Mouse (Mus musculus) stomach, embryonic 16.5 days (tissue): Measurements from ENCODE around the gene Fto. TPM values are rescaled to one million over a fixed set of nuclear protein-coding genes. Genes with fewer than 3 reads are reported as not detected.

Experiments used
- ATAC-seq: fragments of 200-750 bp; cut with Nextera tagmentation; 2 replicates; pipeline ENCODE4 v1.8.0; 2017; ENCODE audit warnings: moderate number of reproducible peaks, moderate TSS enrichment; ENCODE audit not compliant: insufficient read depth, low FRiP score
- H3K27ac ChIP-seq: fragments of 300-500 bp; sonication (generic); 2 replicates; pipeline ENCODE4 v1.5.1; 2014; ENCODE audit warnings: low read length
- H3K27me3 ChIP-seq: fragments of 300-500 bp; sonication (generic); 2 replicates; pipeline ENCODE4 v1.6.1; 2014; ENCODE audit warnings: low read length, control low read depth, mixed read lengths; ENCODE audit not compliant: control insufficient read depth, insufficient read depth
- H3K36me3 ChIP-seq: fragments of 300-500 bp; sonication (generic); 2 replicates; pipeline ENCODE4 v1.6.1; 2014; ENCODE audit warnings: low read length; ENCODE audit not compliant: control insufficient read depth, insufficient read depth
- H3K4me1 ChIP-seq: fragments of 300-500 bp; sonication (generic); 2 replicates; pipeline ENCODE4 v1.6.1; 2014; ENCODE audit warnings: low read length, control low read depth, mixed read lengths; ENCODE audit not compliant: control insufficient read depth, insufficient read depth
- H3K4me2 ChIP-seq: fragments of 300-500 bp; sonication (generic); 2 replicates; pipeline ENCODE4 v1.6.1; 2014; ENCODE audit warnings: low read depth, low read length, mixed read lengths
- H3K4me3 ChIP-seq: fragments of 300-500 bp; sonication (generic); replicated peaks from 2 replicates; pipeline ENCODE4 v1.5.1; 2014; ENCODE audit warnings: mild to moderate bottlenecking, low read length
- H3K9ac ChIP-seq: fragments of 300-500 bp; sonication (generic); 2 replicates; pipeline ENCODE4 v1.6.1; 2014; ENCODE audit warnings: low read length
- H3K9me3 ChIP-seq: fragments of 300-500 bp; sonication (generic); replicated peaks from 2 replicates; pipeline ENCODE4 v1.6.1; 2016; ENCODE audit warnings: low read length, control low read depth; ENCODE audit not compliant: control insufficient read depth
- WGBS: fragments of 180-500 bp; shearing (Covaris S2); extraction: QIAGEN DNeasy Blood & Tissue Kit; methylation state at CpG from one replicate; pipeline ENCODE4 v1.1.7; 2014; 5-methylcytosine and 5-hydroxymethylcytosine counted together
- polyA plus RNA-seq: library from polyadenylated mRNA; unstranded; fragments of >200 nt; fragmentation: Nextera tagmentation; extraction: Ambion mirVana; gene quantifications from 2 replicates; pipeline ENCODE4 v1.2.1, GENCODE M21; 2015

Gene Fto
- polyA plus RNA-seq, 1 experiment from 2014 or later = 73.4 TPM

DNA sequence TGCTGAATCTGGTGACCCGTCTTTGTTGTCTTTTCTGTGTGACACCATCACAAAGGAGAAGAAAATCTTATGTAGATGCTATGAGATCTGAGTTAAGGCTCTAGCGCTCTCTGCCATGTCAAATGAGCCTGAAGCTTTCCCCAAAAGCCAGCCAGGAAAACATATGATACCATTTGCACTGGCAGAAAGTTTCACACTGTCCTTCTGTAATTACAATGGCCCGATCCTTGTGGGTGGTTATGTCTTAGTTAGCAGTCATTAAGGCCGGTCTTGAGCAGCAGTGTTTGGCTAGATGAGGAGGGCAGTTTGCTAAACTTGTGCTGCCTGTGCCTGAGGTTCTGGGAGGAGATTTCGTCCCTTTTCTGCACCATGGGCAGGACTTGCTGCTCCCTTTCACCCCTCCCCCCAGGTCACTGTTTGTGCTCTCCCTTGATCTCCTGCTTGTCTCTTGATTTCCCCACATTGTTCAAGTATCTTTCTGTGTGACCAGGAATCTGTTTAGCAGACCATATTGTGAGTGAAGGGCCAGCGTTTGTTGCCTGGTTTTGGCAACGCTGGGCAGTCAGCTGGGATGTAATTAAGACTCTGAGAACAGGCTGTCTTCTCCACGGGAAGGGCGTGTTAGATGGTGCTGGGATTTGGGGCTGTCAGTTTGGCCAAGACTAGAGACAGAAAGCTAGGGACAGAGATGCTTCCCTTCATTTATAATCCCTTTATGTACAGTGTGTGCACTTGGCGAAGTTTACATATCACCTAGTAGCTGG lies 238.6 kb downstream of the Fto start:
- H3K27ac ChIP-seq = no peak overlapping the region
- no peaks in the 10 kb centered on the region for H3K36me3 ChIP-seq
- H3K9ac ChIP-seq = no peak overlapping the region
- no peak overlapping the region for H3K4me2 ChIP-seq
- ATAC-seq = no peak
- H3K4me1 ChIP-seq = peaks cover 6% of the 10 kb centered on the region; the same call in 1 of the 2 replicates
- H3K4me3 ChIP-seq = no peak overlapping the region
- WGBS = 54% methylated on average over 10 of the region's 10 CpGs
- no peaks in the 10 kb centered on the region for H3K9me3 ChIP-seq
- H3K27me3 ChIP-seq = no peaks in the 10 kb centered on the region

DNA sequence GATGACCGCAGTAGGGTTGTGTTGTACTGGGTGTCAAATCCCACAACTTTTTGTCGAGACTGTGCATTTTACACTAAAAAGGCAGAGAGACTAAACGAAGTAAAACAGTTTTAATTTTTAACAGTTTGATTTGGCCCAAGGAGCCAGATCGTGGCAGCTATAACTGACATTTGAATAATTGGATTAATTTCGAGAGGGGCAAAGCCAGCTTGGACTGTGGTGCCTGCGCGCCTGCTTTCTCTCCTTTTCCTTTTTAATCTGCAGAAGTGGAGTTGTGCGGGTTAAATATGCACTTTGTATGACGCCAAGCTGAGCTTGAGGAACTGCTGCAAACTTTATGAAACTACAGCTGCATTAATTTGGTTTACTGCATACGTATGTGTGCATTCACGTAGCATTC lies 239.3 kb downstream of the Fto start:
- Histone ChIP-seq H3K4me1 (peaks cover 6% of the 10 kb centered on the region; the same call in 1 of the 2 replicates), H3K36me3 (no peaks in the 10 kb centered on the region), H3K27me3 (no peaks in the 10 kb centered on the region), H3K9ac (no peak overlapping the region), H3K9me3 (no peaks in the 10 kb centered on the region), H3K27ac (no peak overlapping the region), H3K4me3 (no peak overlapping the region), H3K4me2 (no peak overlapping the region)
- no peak for ATAC-seq
- WGBS = 88% methylated on average over 11 of the region's 11 CpGs

DNA sequence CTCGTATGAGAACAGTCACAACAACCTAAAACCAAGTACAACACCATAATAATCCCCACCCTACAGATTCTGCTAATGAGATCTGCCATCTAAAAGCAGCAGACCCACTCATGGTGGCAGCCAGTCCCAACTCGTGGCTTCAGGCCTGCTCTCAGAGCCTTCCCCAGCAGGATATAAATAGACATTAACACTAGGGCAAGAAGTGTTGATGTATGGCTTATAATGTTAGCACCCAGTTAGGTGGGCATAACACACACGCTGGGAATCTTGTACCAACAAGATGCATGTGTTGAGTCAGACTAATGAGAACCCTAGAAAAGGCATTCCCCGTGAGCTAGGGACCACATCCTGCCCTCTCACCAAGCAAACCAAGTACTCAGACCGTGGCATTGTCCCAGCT lies 240.1 kb downstream of the Fto start:
- no peak for ATAC-seq
- Histone ChIP-seq H3K9me3 (no peaks in the 10 kb centered on the region), H3K4me2 (no peak overlapping the region), H3K36me3 (no peaks in the 10 kb centered on the region), H3K4me3 (no peak overlapping the region), H3K9ac (no peak overlapping the region), H3K27ac (no peak overlapping the region), H3K27me3 (no peaks in the 10 kb centered on the region), H3K4me1 (peaks cover 6% of the 10 kb centered on the region; the same call in 1 of the 2 replicates)
- WGBS = 70% methylated on average over 5 of the region's 5 CpGs

DNA sequence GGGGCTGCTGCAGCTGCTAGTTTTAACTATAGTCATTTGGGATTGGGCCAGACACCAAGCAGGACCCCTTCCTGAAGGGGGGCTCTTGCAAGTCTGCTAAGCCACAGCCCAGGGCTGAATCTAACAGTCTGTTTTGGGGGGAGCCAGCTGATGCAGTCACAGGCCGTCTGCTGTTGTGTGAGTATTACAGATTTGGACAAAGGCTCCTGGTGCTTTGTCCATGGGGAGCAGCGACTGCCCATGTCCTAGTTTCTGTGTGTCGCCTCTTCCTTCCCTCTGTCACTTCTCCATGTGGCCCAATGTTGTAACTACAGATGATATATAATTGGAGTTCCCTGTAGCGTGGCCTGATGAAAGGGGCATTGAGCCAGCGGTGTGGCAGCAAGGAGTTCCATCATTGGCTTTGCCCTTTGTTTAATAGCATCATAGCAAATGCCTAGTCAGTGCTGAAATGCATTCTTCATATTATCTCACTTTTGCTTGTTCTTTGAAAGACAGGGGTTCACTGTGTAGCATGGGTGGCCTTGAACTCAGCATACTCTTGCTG lies 243.8 kb downstream of the Fto start:
- Histone ChIP-seq H3K4me2 (no peak overlapping the region), H3K9ac (no peak overlapping the region), H3K4me1 (no peaks in the 10 kb centered on the region; the same call in 1 of the 2 replicates), H3K27ac (no peak overlapping the region), H3K9me3 (no peaks in the 10 kb centered on the region), H3K4me3 (no peak overlapping the region), H3K27me3 (no peaks in the 10 kb centered on the region), H3K36me3 (no peaks in the 10 kb centered on the region)
- ATAC-seq = no peak
- 90% methylated on average over 5 of the region's 5 CpGs for WGBS

DNA sequence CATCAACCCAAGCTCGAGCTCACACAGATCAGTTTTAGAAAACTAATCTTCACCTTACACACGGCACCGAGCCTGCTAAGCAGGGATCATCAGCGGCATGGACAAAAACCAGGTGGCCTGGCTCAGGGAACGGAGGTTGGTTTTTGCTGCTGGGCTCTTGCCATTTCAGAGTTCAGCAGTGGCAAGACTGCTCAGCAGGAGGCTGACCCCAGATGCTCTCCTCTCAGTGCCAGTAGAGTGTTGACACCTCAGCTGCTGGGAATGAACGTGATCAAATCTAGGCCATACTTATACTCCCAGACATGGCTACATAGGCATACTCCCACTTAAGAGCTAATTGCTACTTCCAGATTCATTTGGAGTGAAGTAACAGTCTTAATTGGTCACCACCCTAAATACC lies 245.1 kb downstream of the Fto start:
- Histone ChIP-seq H3K4me1 (peaks cover 4% of the 10 kb centered on the region; the same call in 1 of the 2 replicates), H3K9ac (no peak overlapping the region), H3K4me3 (no peak overlapping the region), H3K27me3 (no peaks in the 10 kb centered on the region), H3K4me2 (no peak overlapping the region), H3K27ac (no peak overlapping the region), H3K36me3 (no peaks in the 10 kb centered on the region), H3K9me3 (no peaks in the 10 kb centered on the region)
- 60% methylated on average over 6 of the region's 6 CpGs for WGBS
- no peak for ATAC-seq

DNA sequence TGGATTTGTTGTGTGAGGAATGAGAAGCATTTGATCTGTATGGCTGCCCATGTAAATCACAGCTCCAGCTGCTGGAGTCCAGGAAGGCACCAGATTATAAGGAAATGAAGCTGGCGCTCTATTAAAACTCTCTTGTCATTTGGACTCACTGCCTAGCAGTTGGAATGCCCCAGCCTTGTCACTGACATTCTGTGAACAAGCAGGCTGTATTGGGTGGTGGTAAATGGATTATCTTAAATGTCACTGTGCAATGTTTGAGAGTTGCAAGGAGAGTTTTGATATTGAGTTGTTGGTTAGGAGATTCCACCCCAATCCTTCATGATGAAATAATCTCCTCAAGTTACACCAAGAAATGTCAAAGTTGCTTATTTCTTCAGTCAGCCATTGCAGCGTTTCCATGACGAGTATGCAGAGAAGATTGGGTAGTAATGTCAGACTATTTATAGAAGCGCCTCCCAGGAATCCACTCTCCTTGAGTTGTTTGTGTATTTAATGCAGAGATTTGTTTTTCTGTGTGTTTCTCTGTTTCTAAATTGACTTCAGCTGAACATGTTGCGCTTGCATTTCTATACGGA lies 246.8 kb downstream of the Fto start:
- H3K9ac ChIP-seq = no peak overlapping the region
- no peaks in the 10 kb centered on the region for H3K27me3 ChIP-seq
- peaks cover 5% of the 10 kb centered on the region for H3K4me1 ChIP-seq
- WGBS = 78% methylated on average over 6 of the region's 6 CpGs
- no peaks in the 10 kb centered on the region for H3K9me3 ChIP-seq
- H3K4me3 ChIP-seq = no peak overlapping the region
- H3K36me3 ChIP-seq = no peaks in the 10 kb centered on the region
- no peak overlapping the region for H3K4me2 ChIP-seq
- no peak for ATAC-seq
- no peak overlapping the region for H3K27ac ChIP-seq

DNA sequence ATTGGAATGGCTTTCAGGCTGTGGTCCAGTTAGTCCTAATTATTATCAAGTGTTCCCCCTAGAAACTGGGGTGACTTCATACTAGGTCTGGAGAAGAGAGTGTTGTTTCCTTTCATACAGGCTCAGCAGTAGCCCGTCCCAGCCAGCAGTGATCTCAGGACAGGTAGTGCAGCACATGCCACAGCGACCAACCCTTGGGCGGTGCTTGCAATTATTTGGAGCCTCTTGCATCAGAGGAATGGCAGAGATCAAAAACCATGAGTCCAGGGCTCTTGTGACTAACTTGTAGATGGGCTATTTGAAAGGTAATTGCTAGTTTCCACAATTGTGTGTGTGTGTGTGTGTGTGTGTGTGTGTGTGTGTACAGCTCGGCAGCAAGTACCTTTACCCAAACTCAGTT lies 247.9 kb downstream of the Fto start:
- H3K36me3 ChIP-seq = no peaks in the 10 kb centered on the region
- H3K4me1 ChIP-seq = peaks cover 15% of the 10 kb centered on the region
- no peak overlapping the region for H3K4me3 ChIP-seq
- no peak overlapping the region for H3K9ac ChIP-seq
- 85% methylated on average over 4 of the region's 4 CpGs for WGBS
- H3K27ac ChIP-seq = no peak overlapping the region
- H3K27me3 ChIP-seq = no peaks in the 10 kb centered on the region
- H3K9me3 ChIP-seq = no peaks in the 10 kb centered on the region
- ATAC-seq = no peak
- H3K4me2 ChIP-seq = no peak overlapping the region

DNA sequence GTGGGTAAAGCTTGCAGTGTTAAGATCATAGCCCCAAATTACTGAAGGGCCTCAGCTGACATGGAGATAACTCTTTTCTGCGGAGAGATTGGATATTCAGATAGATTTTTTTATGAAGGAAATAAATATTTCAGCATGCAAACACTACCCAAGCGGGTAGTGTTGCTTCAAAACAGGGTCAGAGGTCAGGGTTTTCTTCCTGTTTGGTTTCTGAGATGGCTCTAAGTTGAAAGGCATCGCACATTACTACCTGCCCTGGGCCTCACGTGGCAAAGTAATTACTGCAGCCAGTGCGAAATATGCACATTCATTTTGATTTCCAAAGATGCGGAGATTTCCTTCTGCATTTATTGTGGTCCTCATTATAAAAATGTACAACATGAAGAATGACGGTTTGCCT lies 249.3 kb downstream of the Fto start:
- ATAC-seq = no peak
- Histone ChIP-seq H3K4me3 (no peak overlapping the region), H3K36me3 (no peaks in the 10 kb centered on the region), H3K27ac (peak overlapping the region; percentile 72; the same call in 1 of the 2 replicates), H3K27me3 (no peaks in the 10 kb centered on the region), H3K4me1 (peaks cover 15% of the 10 kb centered on the region), H3K9me3 (no peaks in the 10 kb centered on the region), H3K9ac (no peak overlapping the region), H3K4me2 (no peak overlapping the region)
- 65% methylated on average over 7 of the region's 7 CpGs for WGBS

DNA sequence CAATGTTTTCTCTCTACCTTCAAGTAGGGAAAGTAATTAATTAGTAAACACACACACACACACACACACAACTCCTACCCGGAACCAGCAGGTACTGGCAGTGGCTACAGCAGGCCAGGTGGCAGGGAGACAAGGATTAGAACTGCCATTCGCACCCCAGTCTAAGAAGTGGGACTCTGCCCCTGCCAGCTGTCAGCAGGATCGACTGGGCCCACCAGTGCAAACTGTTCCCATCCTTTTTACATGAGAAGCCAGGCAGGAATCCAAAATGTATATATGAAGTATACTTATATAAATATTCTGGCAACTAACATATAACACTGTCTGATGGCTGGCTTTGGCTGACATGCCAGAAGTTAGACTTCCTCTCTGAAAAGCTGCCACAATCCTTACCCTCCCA lies 250.0 kb downstream of the Fto start:
- Histone ChIP-seq H3K4me2 (no peak overlapping the region), H3K9me3 (no peaks in the 10 kb centered on the region), H3K9ac (no peak overlapping the region), H3K27ac (no peak overlapping the region), H3K4me1 (peaks cover 15% of the 10 kb centered on the region), H3K4me3 (no peak overlapping the region), H3K36me3 (no peaks in the 10 kb centered on the region), H3K27me3 (no peaks in the 10 kb centered on the region)
- WGBS = 42% methylated on average over 3 of the region's 3 CpGs
- no peak for ATAC-seq
